Mouse (Mus musculus): Measurements from ENCODE around the gene Lpxn.

DNA sequence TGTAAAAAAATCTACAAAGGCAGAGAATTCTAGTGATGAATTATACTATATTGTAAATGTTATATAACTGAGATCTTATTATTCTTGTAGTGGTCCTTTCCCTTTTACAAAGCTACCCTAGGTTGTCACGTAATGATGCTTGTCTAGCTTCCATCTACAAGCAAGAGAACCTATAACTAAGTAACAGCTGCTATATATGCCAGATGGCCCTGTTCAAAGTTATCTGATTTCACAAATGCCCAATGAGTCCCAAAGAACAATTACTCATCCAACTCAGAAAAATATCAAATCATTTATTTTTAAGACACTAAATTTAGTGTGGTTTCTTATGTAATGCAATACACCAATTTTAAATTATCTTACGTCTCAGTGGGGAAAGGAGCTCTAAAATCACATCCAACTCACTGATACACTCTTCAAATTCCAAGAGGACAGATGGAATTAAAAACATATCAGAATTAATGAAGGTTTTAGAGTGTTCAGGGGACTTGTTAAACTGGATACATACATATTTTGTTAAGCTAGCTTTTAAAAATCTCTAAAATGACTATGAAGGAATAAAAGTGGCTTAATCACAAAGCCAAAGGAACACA lies 9.1 kb upstream of the Lpxn start:
- TF ChIP-seq ZC3H11A (IDR thresholded peaks at IDR 0.05; ENCODE audit: borderline replicate concordance, low read depth, low read length) (no peak), ZNF384 (IDR thresholded peaks at IDR 0.05; ENCODE audit: low read depth, low read length) (no peak), HCFC1 (IDR thresholded peaks at IDR 0.05; ENCODE audit: borderline replicate concordance, insufficient read depth, low read length) (no peak), CHD2 (IDR thresholded peaks at IDR 0.05; ENCODE audit: low read depth, low read length) (no peak)

All from ES-E14 (cell line).